ENCODE assay signal across 8 mouse cellular contexts in genomic region chr9:39603333-39603845, GRCm38 (mm10). TPM values are rescaled to one million over a fixed set of nuclear protein-coding genes. Genes with fewer than 3 reads are reported as not detected.
A peak's percentile ranks its signal among the peaks of the same experiment; 100 is the strongest.
DNase-seq lines count a peak whose midpoint lies in the region; ATAC-seq and TF ChIP-seq lines count a peak whose summit lies in the region.

No protein-coding gene starts in this region.

- H3K9me3 ChIP-seq in hindbrain, embryonic 13.5 days = no peaks in the 10 kb centered on the region
- H3K9me3 ChIP-seq in midbrain, embryonic 14.5 days (ENCODE audit: control insufficient read depth, low read length) = no peaks in the 10 kb centered on the region

- 1% methylated on average over 9 of the region's 9 CpGs for WGBS in hindbrain, embryonic 13.5 days
- under 1% methylated on average over 9 of the region's 9 CpGs for WGBS in midbrain, embryonic 14.5 days

- ATAC-seq in hindbrain, embryonic 13.5 days (ENCODE audit: low FRiP score) = peak; percentile 70
- ATAC-seq in midbrain, embryonic 14.5 days (ENCODE audit: low FRiP score, low TSS enrichment) = peak; percentile 69; the same call in 1 of the 2 replicates

- peak overlapping the region; percentile 64 for H3K9ac ChIP-seq in hindbrain, embryonic 13.5 days
- H3K9ac ChIP-seq in midbrain, embryonic 14.5 days (replicated peaks; ENCODE audit: low read length) = peak overlapping the region; percentile 40

- no peak for TF ChIP-seq CTCF in gastrocnemius, adult 2 months (IDR thresholded peaks at IDR 0.05)

- DNase-seq in gastrocnemius, adult 2 months = peak; percentile 23
- DNase-seq in gastrocnemius, postnatal 25 days = no peak
- DNase-seq in urinary bladder, postnatal 4 days (ENCODE audit: low spot score in 2 of 2) = peak; percentile 26 to 65
- no peak for DNase-seq in urinary bladder, adult 2 months (ENCODE audit: low spot score)
- peak; percentile 66 for DNase-seq in midbrain, embryonic 14.5 days
- no peak for DNase-seq in left cerebral cortex, postnatal 36 days (ENCODE audit: low spot score in 2 of 2)
- no peak for DNase-seq in spleen, adult 12 weeks (ENCODE audit: low spot score)

- peaks cover 13% of the 10 kb centered on the region for H3K4me1 ChIP-seq in hindbrain, embryonic 13.5 days (replicated peaks)
- 0 out of 2 replicates have a peak, but pooled peaks cover 3% of the 10 kb centered on the region for H3K4me1 ChIP-seq in midbrain, embryonic 14.5 days (ENCODE audit: control insufficient read depth, insufficient read depth, low read length)

- intact Hi-C loops in gastrocnemius, adult 2 months (cut with DNase I) = no loop called here
- intact Hi-C loops in left cerebral cortex, postnatal 36 days (cut with DNase I) = no loop called here

- H3K27ac ChIP-seq in gastrocnemius, adult 2 months = no peak overlapping the region
- H3K27ac ChIP-seq in hindbrain, embryonic 13.5 days = peak overlapping the region; percentile 78
- H3K27ac ChIP-seq in midbrain, embryonic 14.5 days (replicated peaks; ENCODE audit: low read depth, low read length) = peak overlapping the region; percentile 66

- H3K27me3 ChIP-seq in hindbrain, embryonic 13.5 days = 0 out of 2 replicates have a peak, but pooled peaks cover 2% of the 10 kb centered on the region
- no peaks in the 10 kb centered on the region for H3K27me3 ChIP-seq in midbrain, embryonic 14.5 days (ENCODE audit: control insufficient read depth, insufficient read depth, low read length)

- H3K36me3 ChIP-seq in hindbrain, embryonic 13.5 days = no peaks in the 10 kb centered on the region
- no peaks in the 10 kb centered on the region for H3K36me3 ChIP-seq in midbrain, embryonic 14.5 days (ENCODE audit: control insufficient read depth, insufficient read depth, low read length)

- peak overlapping the region; percentile 75 for H3K4me2 ChIP-seq in hindbrain, embryonic 13.5 days
- peak overlapping the region; percentile 57 for H3K4me2 ChIP-seq in midbrain, embryonic 14.5 days (ENCODE audit: low read length)

- H3K4me3 ChIP-seq in gastrocnemius, adult 2 months = peak overlapping the region; percentile 65
- H3K4me3 ChIP-seq in hindbrain, embryonic 13.5 days = peak overlapping the region; percentile 43
- H3K4me3 ChIP-seq in midbrain, embryonic 14.5 days (replicated peaks; ENCODE audit: low read depth, low read length) = peak overlapping the region; percentile 36

RNA-seq across cellular contexts. Expression of gene AW551984, which starts 0.8 kb away (rescaled TPM):
- under 1 TPM; 0.26 to 0.67 TPM for total RNA-seq in gastrocnemius, adult 2 months (2021)
- 1 to 10 TPM in 1 of 2 experiments, under 1 TPM in 1; 0.82 to 3.2 TPM for total RNA-seq in gastrocnemius, postnatal 25 days (2021)
- 14.8 and 16.8 TPM in 2 replicates for polyA plus RNA-seq in urinary bladder, adult 2 months (2012; rRNA removed)
- polyA plus RNA-seq in hindbrain, embryonic 13.5 days (2015; fragmentation: Nextera tagmentation; extraction: Ambion mirVana) = 63.0 and 69.8 TPM in 2 replicates
- 127 and 131 TPM in 2 replicates for polyA plus RNA-seq in midbrain, embryonic 14.5 days (2014; fragmentation: Nextera tagmentation; extraction: Ambion mirVana)
- total RNA-seq in left cerebral cortex, postnatal 36 days (2021) = 1 to 10 TPM; 3.3 to 7.3 TPM

RNA-seq across cellular contexts. Expression of gene Olfr148, which starts 7.1 kb away (rescaled TPM):
- total RNA-seq in gastrocnemius, adult 2 months (2021) = not detected
- not detected for total RNA-seq in gastrocnemius, postnatal 25 days (2021)
- not detected in 2 replicates for polyA plus RNA-seq in urinary bladder, adult 2 months (2012; rRNA removed)
- not detected in 2 replicates for polyA plus RNA-seq in hindbrain, embryonic 13.5 days (2015; fragmentation: Nextera tagmentation; extraction: Ambion mirVana)
- polyA plus RNA-seq in midbrain, embryonic 14.5 days (2014; fragmentation: Nextera tagmentation; extraction: Ambion mirVana) = not detected in 2 replicates
- not detected for total RNA-seq in left cerebral cortex, postnatal 36 days (2021)

RNA-seq across cellular contexts. Expression of gene Olfr960, which starts 17.8 kb away (rescaled TPM):
- not detected for total RNA-seq in gastrocnemius, adult 2 months (2021)
- not detected for total RNA-seq in gastrocnemius, postnatal 25 days (2021)
- not detected in 2 replicates for polyA plus RNA-seq in urinary bladder, adult 2 months (2012; rRNA removed)
- not detected in 2 replicates for polyA plus RNA-seq in hindbrain, embryonic 13.5 days (2015; fragmentation: Nextera tagmentation; extraction: Ambion mirVana)
- not detected in 2 replicates for polyA plus RNA-seq in midbrain, embryonic 14.5 days (2014; fragmentation: Nextera tagmentation; extraction: Ambion mirVana)
- total RNA-seq in left cerebral cortex, postnatal 36 days (2021) = not detected

RNA-seq across cellular contexts. Expression of gene Olfr959, which starts 28.0 kb away (rescaled TPM):
- not detected for total RNA-seq in gastrocnemius, adult 2 months (2021)
- not detected for total RNA-seq in gastrocnemius, postnatal 25 days (2021)
- not detected in 2 replicates for polyA plus RNA-seq in urinary bladder, adult 2 months (2012; rRNA removed)
- not detected in 2 replicates for polyA plus RNA-seq in hindbrain, embryonic 13.5 days (2015; fragmentation: Nextera tagmentation; extraction: Ambion mirVana)
- polyA plus RNA-seq in midbrain, embryonic 14.5 days (2014; fragmentation: Nextera tagmentation; extraction: Ambion mirVana) = not detected in 2 replicates
- total RNA-seq in left cerebral cortex, postnatal 36 days (2021) = not detected

RNA-seq across cellular contexts. Expression of gene Olfr961, which starts 41.5 kb away (rescaled TPM):
- total RNA-seq in gastrocnemius, adult 2 months (2021) = not detected
- not detected for total RNA-seq in gastrocnemius, postnatal 25 days (2021)
- polyA plus RNA-seq in urinary bladder, adult 2 months (2012; rRNA removed) = not detected in 2 replicates
- not detected in 2 replicates for polyA plus RNA-seq in hindbrain, embryonic 13.5 days (2015; fragmentation: Nextera tagmentation; extraction: Ambion mirVana)
- not detected in 2 replicates for polyA plus RNA-seq in midbrain, embryonic 14.5 days (2014; fragmentation: Nextera tagmentation; extraction: Ambion mirVana)
- total RNA-seq in left cerebral cortex, postnatal 36 days (2021) = not detected

Comparison
In these comparisons a context has a peak if more than half of its experiments do, and no peak if none do; other contexts are left out.
1. DNase-seq: peak in gastrocnemius, adult 2 months (single experiment), urinary bladder, postnatal 4 days (2 of 2) and midbrain, embryonic 14.5 days (single experiment); none in gastrocnemius, postnatal 25 days (single experiment), urinary bladder, adult 2 months (single experiment), left cerebral cortex, postnatal 36 days (0 of 2) and spleen, adult 12 weeks (single experiment).
2. Peak in every context shown above with its lines, with median percentiles within 50 percentile points of each other: H3K4me3 ChIP-seq.